In the genomic region with DNA sequence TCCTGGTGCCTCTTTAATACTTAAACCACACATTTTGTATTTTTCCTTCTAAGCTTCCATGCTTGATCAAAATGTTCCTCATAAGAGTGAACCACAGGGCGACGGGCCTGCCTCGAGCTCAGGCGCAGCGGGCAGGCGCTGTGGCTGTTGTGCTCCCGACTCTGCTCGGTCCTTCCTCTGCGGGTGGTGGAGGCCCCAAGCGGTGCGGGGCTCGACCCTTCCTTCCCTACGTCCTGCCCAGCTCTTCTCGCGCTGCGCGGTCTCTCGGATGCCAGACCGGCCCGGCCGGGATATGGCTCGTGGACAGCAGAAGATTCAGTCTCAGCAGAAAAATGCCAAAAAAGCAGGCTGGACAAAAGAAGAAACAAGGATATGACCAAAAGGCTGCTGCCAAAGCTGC, we compare ENCODE assay signal across 8 mouse cellular contexts. TPM values are rescaled to one million over a fixed set of nuclear protein-coding genes. Genes with fewer than 3 reads are reported as not detected.
DNase-seq lines count a peak whose midpoint lies in the region; ATAC-seq and TF ChIP-seq lines count a peak whose summit lies in the region.

No protein-coding gene starts in this region.

- no peaks in the 10 kb centered on the region for H3K4me1 ChIP-seq in heart, embryonic 12.5 days (replicated peaks)
- H3K4me1 ChIP-seq in forebrain, postnatal 0 days (ENCODE audit: insufficient read depth), result no peaks in the 10 kb centered on the region

- H3K27me3 ChIP-seq in heart, embryonic 12.5 days (replicated peaks), result no peaks in the 10 kb centered on the region
- no peaks in the 10 kb centered on the region for H3K27me3 ChIP-seq in forebrain, postnatal 0 days (ENCODE audit: insufficient read depth, low read length)

- no peaks in the 10 kb centered on the region for H3K9me3 ChIP-seq in heart, embryonic 12.5 days (replicated peaks)
- no peaks in the 10 kb centered on the region for H3K9me3 ChIP-seq in forebrain, postnatal 0 days (ENCODE audit: low read length)

- no peaks in the 10 kb centered on the region for H3K36me3 ChIP-seq in heart, embryonic 12.5 days
- H3K36me3 ChIP-seq in forebrain, postnatal 0 days (ENCODE audit: insufficient read depth), result no peaks in the 10 kb centered on the region

- no peak overlapping the region for H3K27ac ChIP-seq in heart, embryonic 12.5 days (ENCODE audit: poor library complexity, severe bottlenecking)
- no peak overlapping the region for H3K27ac ChIP-seq in forebrain, postnatal 0 days (ENCODE audit: low read depth, low read length)

- 10% methylated on average over 22 of the region's 22 CpGs for WGBS in heart, embryonic 12.5 days
- 11% methylated on average over 22 of the region's 22 CpGs for WGBS in forebrain, postnatal 0 days

- H3K4me3 ChIP-seq in heart, embryonic 12.5 days, result peak overlapping the region; percentile 25
- H3K4me3 ChIP-seq in forebrain, postnatal 0 days (ENCODE audit: low read depth, low read length), result 0 out of 2 replicates have a peak overlapping the region, but pooled peaks have one; percentile 9

- peak overlapping the region; percentile 64 for H3K4me2 ChIP-seq in heart, embryonic 12.5 days
- H3K4me2 ChIP-seq in forebrain, postnatal 0 days (ENCODE audit: low read depth), result peak overlapping the region; percentile 30

- ATAC-seq in heart, embryonic 12.5 days (ENCODE audit: insufficient number of reproducible peaks, low FRiP score), result no peak
- no peak for ATAC-seq in forebrain, postnatal 0 days
- ATAC-seq in megakaryocyte progenitor cell, adult 5-6 weeks (replicated peaks; ENCODE audit: poor library complexity), result peak; percentile 50
- no peak for ATAC-seq in CD4-positive, CD25-positive, alpha-beta regulatory T cell, adult 4 months

- TF ChIP-seq CTCF in forebrain, postnatal 0 days (IDR thresholded peaks at IDR 0.05; ENCODE audit: low read depth), result no peak

- peak overlapping the region; percentile 37; the same call in 1 of the 2 replicates for H3K9ac ChIP-seq in heart, embryonic 12.5 days
- no peak overlapping the region for H3K9ac ChIP-seq in forebrain, postnatal 0 days

- DNase-seq in heart, postnatal 4 days, result no peak
- DNase-seq in cerebellum, adult 18-20 months, result peak; percentile 17 to 24
- DNase-seq in forebrain, postnatal 0 days, result no peak
- DNase-seq in spleen, postnatal 36 days (ENCODE audit: low spot score in 2 of 2), result no peak
- no peak for DNase-seq in layer of hippocampus, adult 9-10 months (ENCODE audit: low spot score)

RNA-seq across cellular contexts. Expression of gene Hpgds, which starts 6.0 kb away (rescaled TPM):
- polyA plus RNA-seq in heart, embryonic 12.5 days (2016; fragmentation: Nextera tagmentation; extraction: Ambion mirVana), result 1.4 and 2.7 TPM in 2 replicates
- total RNA-seq in heart, postnatal 4 days (2021), result 1 to 10 TPM; 1.0 to 1.1 TPM
- total RNA-seq in forebrain, postnatal 0 days (2014; rRNA removed), result 2.6 and 3.6 TPM in 2 replicates
- polyA plus RNA-seq in forebrain, postnatal 0 days (2015; fragmentation: Nextera tagmentation; extraction: Ambion mirVana), result 3.4 and 4.5 TPM in 2 replicates
- 0.30 and 1.3 TPM in 2 replicates for total RNA-seq in megakaryocyte progenitor cell, adult 5-6 weeks (2015)
- total RNA-seq in megakaryocyte progenitor cell, adult 5-6 weeks (2017), result 0.37 and 0.84 TPM in 2 replicates
- polyA plus RNA-seq in CD4-positive, CD25-positive, alpha-beta regulatory T cell, adult 4 months (2017; shearing (Covaris generic)), result 1 to 10 TPM; 8.9 TPM

Comparison
In these comparisons a context has a peak if more than half of its experiments do, and no peak if none do; other contexts are left out.
1. DNase-seq: peak in cerebellum, adult 18-20 months (2 of 2); none in heart, postnatal 4 days (single experiment), forebrain, postnatal 0 days (single experiment), spleen, postnatal 36 days (0 of 2) and layer of hippocampus, adult 9-10 months (single experiment).